Mouse (Mus musculus) olfactory bulb, adult 2 months (tissue): Measurements from ENCODE around the gene Hist1h2ae. TPM values are rescaled to one million over a fixed set of nuclear protein-coding genes. Genes with fewer than 3 reads are reported as not detected.
A peak's percentile ranks its signal among the peaks of the same experiment; 100 is the strongest.

Source experiments
- H3K27ac ChIP-seq: fragments of 200-500 bp; 2 replicates; pipeline ENCODE4 v1.5.1; 2012; ENCODE audit warnings: low read depth, low read length; ENCODE audit not compliant: insufficient read depth
- H3K4me1 ChIP-seq: fragments of 200-500 bp; 2 replicates; pipeline ENCODE4 v1.6.1; 2012; ENCODE audit warnings: low read length; ENCODE audit not compliant: control insufficient read depth, insufficient read depth
- H3K4me3 ChIP-seq: fragments of 200-500 bp; 2 replicates; pipeline ENCODE4 v1.5.1; 2012; ENCODE audit warnings: mild to moderate bottlenecking, low read depth, low read length, moderate library complexity; ENCODE audit not compliant: insufficient read depth
- CTCF ChIP-seq: fragments of 200-500 bp; IDR thresholded peaks from 2 replicates; pipeline ENCODE4 v1.5.1; 2012; ENCODE audit warnings: low read depth, mild to moderate bottlenecking, low read length, moderate library complexity; ENCODE audit not compliant: insufficient read depth
- POLR2A ChIP-seq: fragments of 200-500 bp; IDR thresholded peaks from 2 replicates; pipeline ENCODE4 v1.6.1; 2012; ENCODE audit warnings: mild to moderate bottlenecking, low read depth, low read length, moderate library complexity; ENCODE audit not compliant: insufficient read depth
- WGBS: fragments of 180-500 bp; shearing (Covaris S2); methylation state at CpG from one replicate; pipeline ENCODE4 v1.1.7; 2018; 5-methylcytosine and 5-hydroxymethylcytosine counted together
- polyA plus RNA-seq: library from polyadenylated mRNA; stranded (reverse); fragments of >200 nt; gene quantifications from 2 replicates; pipeline ENCODE4 v1.2.4, GENCODE M21; 2012; ENCODE audit warnings: low replicate concordance; ENCODE audit not compliant: missing spikeins, insufficient read depth, insufficient read length

The Hist1h2ae gene
- polyA plus RNA-seq, 1 experiment, result not detected

GRCm38 (mm10) chr13:23532262-23533075 is 38.6 kb downstream of the Hist1h2ae start:
- WGBS, result 13% methylated on average over 9 of the region's 9 CpGs
- Histone ChIP-seq H3K27ac (no peak overlapping the region), H3K4me3 (no peak overlapping the region), H3K4me1 (peaks cover 12% of the 10 kb centered on the region)
- TF ChIP-seq CTCF, result no peak
- no peak for TF ChIP-seq POLR2A

DNA sequence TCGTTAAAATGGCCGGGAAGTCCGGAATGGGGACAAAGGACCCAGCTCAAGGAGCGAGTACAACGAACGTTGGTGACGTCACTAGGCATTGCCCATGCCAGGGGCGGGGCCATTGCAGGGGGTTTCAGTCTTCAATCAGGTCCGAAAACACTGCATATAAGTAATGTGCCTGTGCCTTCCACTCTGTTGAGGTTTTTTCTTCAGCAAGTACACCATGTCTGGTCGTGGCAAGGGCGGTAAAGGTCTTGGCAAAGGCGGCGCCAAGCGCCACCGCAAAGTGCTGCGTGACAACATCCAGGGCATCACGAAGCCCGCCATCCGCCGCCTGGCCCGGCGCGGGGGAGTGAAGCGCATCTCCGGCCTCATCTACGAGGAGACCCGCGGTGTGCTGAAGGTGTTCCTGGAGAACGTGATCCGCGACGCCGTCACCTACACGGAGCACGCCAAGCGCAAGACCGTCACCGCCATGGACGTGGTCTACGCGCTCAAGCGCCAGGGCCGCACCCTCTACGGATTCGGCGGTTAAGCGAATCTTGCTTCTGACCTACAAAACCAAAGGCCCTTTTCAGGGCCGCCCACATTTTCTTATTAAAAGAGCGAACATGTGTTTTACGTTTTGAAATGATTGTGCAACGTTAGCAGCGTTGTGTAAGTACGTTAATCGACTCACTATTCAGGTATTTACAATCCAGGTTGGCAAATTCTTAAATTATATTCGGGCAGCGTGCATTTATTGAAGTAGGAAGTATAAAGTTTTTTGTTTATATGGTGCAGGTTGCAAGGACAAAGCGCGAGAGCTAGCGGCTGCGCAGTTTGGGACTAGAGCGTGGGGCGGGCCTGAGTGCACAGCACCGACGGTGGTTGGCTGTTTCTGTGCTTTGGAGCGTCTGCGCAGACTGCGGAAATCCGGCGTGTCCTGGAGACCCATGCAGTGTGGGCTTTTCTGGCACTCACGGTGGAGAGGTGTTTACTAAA is 39.8 kb downstream of the Hist1h2ae start, which contains the start of gene Hist1h4h:
Gene Hist1h4h (plus strand): TSS at position 150 of the 975 bp plus-strand sequence.
- TF ChIP-seq CTCF (no peak), POLR2A (peak; percentile 92)
- Histone ChIP-seq H3K27ac (peak within 1 kb of the TSS; percentile 95), H3K4me1 (peaks cover 12% of the 10 kb centered on the region), H3K4me3 (peak within 1 kb of the TSS; percentile 57)
- under 1% methylated on average over 58 of the region's 70 CpGs for WGBS

DNA sequence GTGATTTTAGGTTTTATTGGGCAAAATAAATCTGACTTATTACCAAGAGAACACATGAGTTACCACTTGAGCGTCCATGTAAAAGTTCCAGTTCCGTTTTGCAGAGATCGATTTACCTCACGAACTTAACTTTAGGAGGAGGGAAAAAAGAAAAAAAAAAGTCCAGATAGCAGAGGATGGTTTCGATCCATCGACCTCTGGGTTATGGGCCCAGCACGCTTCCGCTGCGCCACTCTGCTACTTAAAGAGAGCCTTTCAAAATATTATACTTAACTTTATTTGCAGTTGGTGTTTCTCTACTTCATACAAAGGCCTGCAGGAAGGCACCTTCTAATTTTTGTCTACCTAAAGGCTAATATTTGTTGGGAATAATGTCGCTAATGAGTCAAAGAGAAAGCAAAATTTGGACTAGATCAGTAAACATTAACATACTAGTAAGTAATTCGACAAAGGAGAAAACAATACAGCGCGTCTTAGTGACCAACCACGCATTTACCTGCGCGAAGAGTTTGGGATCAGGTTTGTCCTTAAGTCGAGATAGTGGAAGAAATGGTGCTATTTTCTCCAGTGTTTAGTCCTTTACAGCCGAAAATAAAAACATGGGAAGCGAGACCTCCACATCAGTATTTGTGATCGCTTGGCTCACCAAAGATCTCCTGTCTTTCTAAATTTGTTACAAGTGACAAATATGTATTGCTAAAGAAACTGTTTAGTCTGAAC is 40.7 kb downstream of the Hist1h2ae start:
- TF ChIP-seq POLR2A, result no peak
- Histone ChIP-seq H3K4me1 (peaks cover 9% of the 10 kb centered on the region; the same call in 1 of the 2 replicates), H3K4me3 (peak overlapping the region; percentile 57), H3K27ac (peak overlapping the region; percentile 95)
- under 1% methylated on average over 20 of the region's 20 CpGs for WGBS

DNA sequence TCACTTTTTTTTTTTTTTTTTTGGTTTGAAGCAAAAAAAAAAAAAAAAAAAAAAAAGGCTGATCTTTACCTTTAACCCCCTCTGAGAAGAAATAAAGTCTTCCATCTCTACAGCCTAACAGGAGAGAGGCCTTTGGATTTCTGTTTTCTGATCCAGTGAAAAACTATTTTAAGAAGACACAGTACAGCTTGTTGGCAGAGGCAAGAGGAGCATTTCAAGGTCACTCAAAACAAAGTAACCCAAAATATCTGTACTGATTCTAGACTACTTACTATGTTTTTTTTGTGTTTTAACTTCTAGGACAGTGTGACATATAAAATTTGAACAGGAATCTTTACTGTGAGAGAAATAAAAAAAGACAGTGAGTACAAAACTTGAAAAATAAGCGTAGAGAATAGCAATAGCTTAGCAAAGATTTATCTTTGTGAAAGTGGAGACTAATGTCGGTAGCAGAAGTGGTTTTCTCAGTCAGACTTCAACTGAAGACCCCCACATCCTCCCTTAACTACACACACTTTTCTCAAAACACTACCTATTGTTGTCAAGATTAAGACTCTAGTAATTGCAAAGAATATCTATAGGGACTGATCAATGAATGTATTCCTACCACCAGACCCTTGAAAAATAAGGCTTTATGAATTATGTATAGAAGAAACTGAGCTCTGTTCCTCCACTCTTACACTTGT is 41.4 kb downstream of the Hist1h2ae start:
- H3K27ac ChIP-seq, result no peak overlapping the region
- 27% methylated on average over 2 of the region's 2 CpGs for WGBS
- H3K4me3 ChIP-seq, result no peak overlapping the region
- peaks cover 7% of the 10 kb centered on the region; the same call in 1 of the 2 replicates for H3K4me1 ChIP-seq
- TF ChIP-seq CTCF, result no peak
- TF ChIP-seq POLR2A, result no peak

GRCm38 (mm10) chr13:23529005-23529404 is 42.0 kb downstream of the Hist1h2ae start:
- 81% methylated on average over 5 of the region's 5 CpGs for WGBS
- H3K4me1 ChIP-seq, result peaks cover 6% of the 10 kb centered on the region; the same call in 1 of the 2 replicates
- no peak for TF ChIP-seq CTCF
- no peak for TF ChIP-seq POLR2A
- H3K4me3 ChIP-seq, result no peak overlapping the region
- H3K27ac ChIP-seq, result no peak overlapping the region

DNA sequence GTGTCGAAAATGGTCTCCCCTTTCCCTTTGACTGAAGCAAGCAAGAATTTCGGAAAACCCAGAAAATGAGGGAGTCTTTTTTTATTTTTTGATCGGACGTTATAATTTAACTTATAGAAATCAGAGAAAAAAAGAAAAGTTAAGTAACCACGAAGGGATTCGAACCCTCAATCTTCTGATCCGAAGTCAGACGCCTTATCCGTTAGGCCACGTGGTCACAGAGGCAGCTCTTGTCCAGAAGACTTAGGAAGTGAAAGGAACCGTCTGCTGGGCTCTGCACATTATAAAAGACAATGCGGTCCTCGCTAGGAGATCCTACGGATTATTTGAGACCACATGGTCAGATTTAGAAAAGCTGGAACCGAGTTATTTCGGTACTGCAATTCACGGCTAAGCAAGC is 44.7 kb downstream of the Hist1h2ae start:
- 1% methylated on average over 17 of the region's 17 CpGs for WGBS

GRCm38 (mm10) chr13:23525901-23526300 is 45.1 kb downstream of the Hist1h2ae start:
- Histone ChIP-seq H3K27ac (no peak overlapping the region), H3K4me1 (no peaks in the 10 kb centered on the region), H3K4me3 (no peak overlapping the region)
- TF ChIP-seq POLR2A (no peak), CTCF (no peak)
- WGBS, result 8% methylated on average over 10 of the region's 10 CpGs

More for the DNA sequence above, 44.7 kb downstream of the Hist1h2ae start:
- Histone ChIP-seq H3K4me1 (no peaks in the 10 kb centered on the region), H3K4me3 (no peak overlapping the region), H3K27ac (no peak overlapping the region)
- TF ChIP-seq CTCF (no peak), POLR2A (no peak)

- no peak overlapping the region for H3K4me3 ChIP-seq
- no peak overlapping the region for H3K27ac ChIP-seq
- peak; percentile 61 for TF ChIP-seq CTCF
- no peak for TF ChIP-seq POLR2A
- 14% methylated on average over 5 of the region's 5 CpGs for WGBS
- no peaks in the 10 kb centered on the region for H3K4me1 ChIP-seq
These were observed 46.4 kb downstream of the Hist1h2ae start for GRCm38 (mm10) chr13:23524654-23525053.
